In the genomic region with DNA sequence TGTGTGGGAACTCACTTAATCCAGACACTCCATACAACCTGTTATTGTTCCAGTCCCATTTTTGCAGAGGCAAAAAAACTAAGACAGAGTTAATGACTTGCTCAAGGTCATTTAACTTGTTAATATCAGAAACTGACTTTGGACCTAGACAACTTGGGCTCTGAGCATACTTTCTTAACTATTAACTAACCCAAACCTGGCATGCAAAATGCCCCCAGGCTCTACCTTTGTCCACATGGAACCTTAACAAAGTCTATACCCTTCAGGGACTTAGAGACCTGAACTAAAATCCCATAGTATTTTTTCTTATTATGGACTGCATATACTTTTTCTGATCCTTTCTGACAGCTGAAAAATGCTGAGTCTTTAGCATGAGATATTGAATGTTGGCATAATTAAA, we compare ENCODE assay signal across 22 mouse cellular contexts.
DNase-seq lines count a peak whose midpoint lies in the region; ATAC-seq and TF ChIP-seq lines count a peak whose summit lies in the region.
"Had no signal": no experiment of that assay in that cellular context is flagged by ENCODE, and none has a peak within 500 bp of the region (broad histone marks: within the 10 kb centered on the region; RNA-seq: fewer than 3 reads in every experiment).

No protein-coding gene starts in this region.

- H3K4me2 ChIP-seq in kidney, embryonic 15.5 days = no peak overlapping the region
- no peak overlapping the region for H3K4me2 ChIP-seq in liver, embryonic 12.5 days
- H3K4me2 ChIP-seq: embryonic facial prominence, embryonic 13.5 days; embryonic facial prominence, embryonic 15.5 days; forebrain, embryonic 12.5 days had no signal

- no peaks in the 10 kb centered on the region for H3K36me3 ChIP-seq in kidney, adult 2 months (ENCODE audit: control insufficient read depth, insufficient read depth, low read length)
- no peaks in the 10 kb centered on the region for H3K36me3 ChIP-seq in kidney, embryonic 15.5 days
- no peaks in the 10 kb centered on the region for H3K36me3 ChIP-seq in liver, adult 2 months (ENCODE audit: control insufficient read depth, insufficient read depth, low read length)
- no peaks in the 10 kb centered on the region for H3K36me3 ChIP-seq in liver, embryonic 12.5 days
- H3K36me3 ChIP-seq: embryonic facial prominence, embryonic 13.5 days; embryonic facial prominence, embryonic 15.5 days; forebrain, embryonic 10.5 days; forebrain, embryonic 12.5 days had no signal

- no peak overlapping the region for H3K9ac ChIP-seq in kidney, embryonic 15.5 days
- H3K9ac ChIP-seq in liver, adult 2 months (ENCODE audit: low read depth, low read length) = no peak overlapping the region
- no peak overlapping the region for H3K9ac ChIP-seq in liver, embryonic 12.5 days
- H3K9ac ChIP-seq: embryonic facial prominence, embryonic 13.5 days; embryonic facial prominence, embryonic 15.5 days; forebrain, embryonic 12.5 days had no signal

- ATAC-seq in kidney, embryonic 15.5 days (replicated peaks; ENCODE audit: low FRiP score) = no peak
- no peak for ATAC-seq in liver, embryonic 12.5 days
- ATAC-seq: forebrain, embryonic 14.5 days had no signal

- no peak for TF ChIP-seq POLR2A in kidney, adult 2 months (IDR thresholded peaks at IDR 0.05; ENCODE audit: low read depth, low read length)
- no peak for TF ChIP-seq POLR2A in liver, adult 2 months (IDR thresholded peaks at IDR 0.05; ENCODE audit: extremely low read depth, insufficient read depth, low read length)

- peak; percentile 79 for DNase-seq in kidney, adult 2 months
- peak; percentile 43 for DNase-seq in kidney, postnatal 14 days
- DNase-seq in kidney, postnatal 10 days = no peak
- DNase-seq in liver, adult 2 months (ENCODE audit: extremely low read depth, low read depth, low spot score) = peak; percentile 33
- DNase-seq: adrenal gland, adult 2 months; adrenal gland, postnatal 10 days; adrenal gland, postnatal 25 days; cerebellum, adult 11 months; cerebellum, adult 18-20 months; cerebellum, adult 8-10 months; cerebellum, adult 9-11 months; cerebellum, postnatal 14 days; cerebellum, postnatal 36 days; embryo, embryonic 11 days had no signal

- peaks cover 15% of the 10 kb centered on the region; the same call in 1 of the 2 replicates for H3K4me1 ChIP-seq in kidney, adult 2 months (ENCODE audit: control insufficient read depth, insufficient read depth, low read length)
- H3K4me1 ChIP-seq in kidney, embryonic 15.5 days = peaks cover 13% of the 10 kb centered on the region
- H3K4me1 ChIP-seq in liver, adult 2 months (ENCODE audit: control insufficient read depth, insufficient read depth, low read length) = no peaks in the 10 kb centered on the region
- H3K4me1 ChIP-seq in liver, embryonic 12.5 days = no peaks in the 10 kb centered on the region
- H3K4me1 ChIP-seq: embryonic facial prominence, embryonic 13.5 days; embryonic facial prominence, embryonic 15.5 days had no signal

- TF ChIP-seq CTCF in kidney, adult 2 months (conservative IDR thresholded peaks at IDR 0.05; ENCODE audit: insufficient read depth, insufficient read length, low read depth, low read length) = no peak
- no peak for TF ChIP-seq CTCF in liver, adult 2 months (IDR thresholded peaks at IDR 0.05; ENCODE audit: low read depth, low read length)

- no peaks in the 10 kb centered on the region for H3K79me2 ChIP-seq in liver, adult 2 months (ENCODE audit: control insufficient read depth, insufficient read depth, low read length)

- no peak overlapping the region for H3K27ac ChIP-seq in kidney, adult 2 months (ENCODE audit: insufficient read depth, low read depth, low read length)
- H3K27ac ChIP-seq in kidney, embryonic 15.5 days = no peak overlapping the region
- H3K27ac ChIP-seq in liver, adult 2 months (replicated peaks; ENCODE audit: insufficient read depth, low read depth, low read length) = no peak overlapping the region
- H3K27ac ChIP-seq in liver, embryonic 12.5 days = no peak overlapping the region
- H3K27ac ChIP-seq: embryonic facial prominence, embryonic 13.5 days; embryonic facial prominence, embryonic 15.5 days; forebrain, embryonic 10.5 days; forebrain, embryonic 12.5 days had no signal

- H3K27me3 ChIP-seq in kidney, adult 2 months (replicated peaks; ENCODE audit: control insufficient read depth, insufficient read depth, low read length) = no peaks in the 10 kb centered on the region
- peaks cover 49% of the 10 kb centered on the region for H3K27me3 ChIP-seq in kidney, embryonic 15.5 days
- H3K27me3 ChIP-seq in liver, adult 2 months (ENCODE audit: control insufficient read depth, insufficient read depth, low read length) = no peaks in the 10 kb centered on the region
- peaks cover 9% of the 10 kb centered on the region; the same call in 1 of the 2 replicates for H3K27me3 ChIP-seq in liver, embryonic 12.5 days (replicated peaks)

- H3K9me3 ChIP-seq in kidney, embryonic 15.5 days (replicated peaks) = no peaks in the 10 kb centered on the region
- no peaks in the 10 kb centered on the region for H3K9me3 ChIP-seq in liver, embryonic 12.5 days (replicated peaks)
- H3K9me3 ChIP-seq: embryonic facial prominence, embryonic 13.5 days; embryonic facial prominence, embryonic 15.5 days; forebrain, embryonic 10.5 days; forebrain, embryonic 12.5 days had no signal

- no peak overlapping the region for H3K4me3 ChIP-seq in kidney, adult 2 months (ENCODE audit: insufficient read depth, low read depth, low read length)
- H3K4me3 ChIP-seq in kidney, embryonic 15.5 days (replicated peaks) = no peak overlapping the region
- no peak overlapping the region for H3K4me3 ChIP-seq in liver, adult 2 months (ENCODE audit: insufficient read depth, low read depth, low read length)
- H3K4me3 ChIP-seq in liver, embryonic 12.5 days = no peak overlapping the region
- H3K4me3 ChIP-seq: embryonic facial prominence, embryonic 13.5 days; embryonic facial prominence, embryonic 15.5 days; erythroblast, embryonic 14.5 days; forebrain, embryonic 10.5 days; forebrain, embryonic 12.5 days had no signal
